Mouse (Mus musculus): ENCODE data around the gene Ankrd13a. TPM values are rescaled to one million over a fixed set of nuclear protein-coding genes. Genes with fewer than 3 reads are reported as not detected.
A peak's percentile ranks its signal among the peaks of the same experiment; 100 is the strongest.

Ankrd13a gene
- polyA plus RNA-seq (2016; fragmentation: Nextera tagmentation; extraction: Ambion mirVana), result 44.4 and 48.1 TPM in 2 replicates

DNA sequence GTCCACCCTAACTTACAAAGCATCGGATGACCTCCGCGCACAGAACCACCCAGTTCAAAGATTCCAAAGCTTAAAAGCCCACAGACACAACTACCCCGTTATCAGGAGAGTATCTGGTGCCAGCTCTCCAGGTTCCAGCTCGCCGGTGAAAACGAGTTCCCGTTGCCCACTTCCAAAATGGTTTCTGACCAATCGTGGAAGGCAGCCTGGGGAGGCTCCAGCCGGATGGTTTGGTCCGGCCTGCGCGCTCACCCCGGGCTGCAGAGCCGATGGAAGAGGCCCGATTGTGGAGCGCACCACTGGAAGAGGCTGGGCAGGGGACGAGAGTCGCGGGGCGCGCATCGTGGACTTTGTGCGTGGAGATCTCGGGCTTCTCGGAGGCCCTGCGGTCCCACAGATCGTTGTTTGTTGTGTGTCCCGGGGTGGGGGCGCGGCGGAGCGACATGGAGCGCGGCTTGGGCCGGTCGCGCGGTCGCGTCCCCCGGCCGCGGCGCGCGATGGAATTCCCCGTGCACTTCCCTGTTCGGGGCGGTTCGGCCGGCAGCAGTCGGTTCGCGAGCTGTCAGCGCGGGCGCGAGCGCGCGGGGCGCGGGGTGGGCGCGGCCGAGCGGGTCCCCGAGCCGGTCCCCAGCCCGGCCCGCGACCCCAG is at the start of gene Ankrd13a:
Gene Ankrd13a, plus strand, starts transcription at position 275 of the 649 bp plus-strand sequence.
- peaks cover 47% of the 10 kb centered on the region for H3K4me1 ChIP-seq
- under 1% methylated on average over 73 of the region's 73 CpGs for WGBS
- H3K4me3 ChIP-seq, result peak within 1 kb of the TSS; percentile 82
- no peaks in the 10 kb centered on the region for H3K27me3 ChIP-seq (replicated peaks; ENCODE audit: low read depth, poor library complexity, severe bottlenecking)
- 0 out of 2 replicates have a peak, but pooled peaks cover 3% of the 10 kb centered on the region for H3K36me3 ChIP-seq (replicated peaks)
- peak; percentile 93 for DNase-seq (ENCODE audit: low spot score)
- no peaks in the 10 kb centered on the region for H3K9me3 ChIP-seq
- H3K27ac ChIP-seq (replicated peaks), result peak within 1 kb of the TSS; percentile 99

DNA sequence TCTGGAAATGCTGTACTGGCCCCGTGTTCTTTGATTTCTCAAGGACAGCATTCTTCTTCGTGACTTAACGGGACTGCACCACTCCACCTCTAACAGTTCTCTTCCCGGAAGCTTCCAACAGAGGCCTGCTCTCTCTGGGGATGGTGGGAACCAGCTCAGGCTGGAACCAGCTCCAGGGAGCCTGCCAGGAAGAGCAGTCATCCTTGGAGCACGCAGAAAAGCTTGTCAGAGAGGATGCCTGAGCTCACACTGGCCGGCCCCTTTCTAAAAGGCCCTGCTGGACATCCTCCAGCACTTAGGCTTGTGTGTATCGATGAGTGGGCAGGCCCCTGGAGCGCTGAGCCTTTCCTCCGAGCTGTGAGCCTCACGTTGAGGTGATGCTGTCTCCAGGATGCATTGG is 46.3 kb upstream of the Ankrd13a start:
- DNase-seq (ENCODE audit: low spot score), result no peak
- Histone ChIP-seq H3K27ac (replicated peaks) (no peak overlapping the region), H3K36me3 (replicated peaks) (peaks cover 84% of the 10 kb centered on the region)

DNA sequence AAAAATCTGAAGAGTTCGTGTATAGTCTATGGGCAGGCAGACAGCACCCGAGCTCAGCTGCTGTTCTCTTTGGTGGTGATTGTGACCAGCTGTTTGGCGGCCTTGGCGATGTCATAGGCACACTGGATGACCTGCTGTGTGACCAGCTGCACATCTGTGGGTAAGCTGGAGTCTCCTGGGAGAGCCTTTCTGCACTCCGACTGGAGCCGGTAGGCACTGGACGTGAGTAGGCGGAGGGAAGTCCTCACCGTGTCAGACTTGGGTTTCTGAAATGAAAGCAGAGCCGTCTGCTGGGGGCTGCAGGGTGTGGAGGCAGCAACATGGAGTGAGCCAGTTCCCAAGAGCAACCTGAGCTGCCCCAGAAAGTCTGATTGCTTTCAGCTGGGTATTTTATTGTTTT is 44.3 kb upstream of the Ankrd13a start:
- peaks cover 23% of the 10 kb centered on the region for H3K4me1 ChIP-seq
- peaks cover 86% of the 10 kb centered on the region for H3K36me3 ChIP-seq (replicated peaks)
- peak; percentile 68 for DNase-seq (ENCODE audit: low spot score)
- H3K27me3 ChIP-seq (replicated peaks; ENCODE audit: low read depth, poor library complexity, severe bottlenecking), result no peaks in the 10 kb centered on the region
- H3K9me3 ChIP-seq, result no peaks in the 10 kb centered on the region
- no peak overlapping the region for H3K4me3 ChIP-seq
- 54% methylated on average over 10 of the region's 10 CpGs for WGBS
- H3K27ac ChIP-seq (replicated peaks), result no peak overlapping the region

More for the DNA sequence above, 46.3 kb upstream of the Ankrd13a start:
- Histone ChIP-seq H3K9me3 (peaks cover 3% of the 10 kb centered on the region; the same call in 1 of the 2 replicates), H3K27me3 (replicated peaks; ENCODE audit: low read depth, poor library complexity, severe bottlenecking) (no peaks in the 10 kb centered on the region), H3K4me1 (peaks cover 25% of the 10 kb centered on the region), H3K4me3 (no peak overlapping the region)
- 87% methylated on average over 10 of the region's 10 CpGs for WGBS

DNA sequence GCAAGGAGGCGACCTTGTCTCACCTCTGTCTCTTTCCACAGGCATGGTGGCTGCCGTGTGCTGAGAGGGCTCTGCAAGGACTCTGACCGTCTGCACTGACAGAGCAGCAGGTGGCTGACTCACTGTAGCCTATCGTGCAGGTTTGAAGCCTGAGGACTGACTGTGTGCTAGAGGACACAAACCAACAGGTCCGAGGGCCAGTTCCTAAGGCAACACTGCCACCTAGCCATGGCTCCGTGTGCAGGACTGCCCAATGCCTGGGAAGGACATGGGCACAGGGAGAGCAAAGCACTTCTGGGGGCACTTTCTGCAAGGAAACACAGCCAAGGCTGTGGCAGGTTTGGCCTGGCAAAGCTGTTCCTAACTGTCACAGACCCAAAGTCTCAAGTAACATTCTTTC is 43.0 kb upstream of the Ankrd13a start:
- Histone ChIP-seq H3K4me3 (no peak overlapping the region), H3K4me1 (peaks cover 20% of the 10 kb centered on the region), H3K36me3 (replicated peaks) (peaks cover 89% of the 10 kb centered on the region), H3K9me3 (no peaks in the 10 kb centered on the region), H3K27ac (replicated peaks) (no peak overlapping the region), H3K27me3 (replicated peaks; ENCODE audit: low read depth, poor library complexity, severe bottlenecking) (no peaks in the 10 kb centered on the region)
- WGBS, result 64% methylated on average over 6 of the region's 6 CpGs
- DNase-seq (ENCODE audit: low spot score), result no peak

DNA sequence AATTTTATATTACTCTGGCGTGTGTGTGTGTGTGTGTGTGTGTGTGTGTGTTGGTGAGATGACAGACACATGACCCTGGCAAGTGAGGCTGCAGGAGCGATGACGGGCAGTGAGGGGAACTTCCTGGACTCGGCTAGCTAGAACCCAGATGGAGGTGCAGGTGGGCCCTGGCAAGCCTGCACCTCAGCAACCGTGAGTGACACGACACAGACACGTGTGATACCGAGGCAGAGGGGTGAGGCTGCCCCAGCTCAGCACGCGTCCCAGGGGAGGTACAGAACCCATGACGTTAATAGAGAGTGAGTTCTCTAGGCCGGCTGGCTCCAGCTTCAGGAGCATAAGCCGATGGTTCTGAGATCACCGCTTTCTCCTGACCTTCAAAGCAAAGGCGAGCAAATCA is 42.5 kb upstream of the Ankrd13a start:
- Histone ChIP-seq H3K27me3 (replicated peaks; ENCODE audit: low read depth, poor library complexity, severe bottlenecking) (no peaks in the 10 kb centered on the region), H3K27ac (replicated peaks) (no peak overlapping the region), H3K4me3 (no peak overlapping the region), H3K36me3 (replicated peaks) (peaks cover 94% of the 10 kb centered on the region), H3K4me1 (peaks cover 20% of the 10 kb centered on the region), H3K9me3 (no peaks in the 10 kb centered on the region)
- no peak for DNase-seq (ENCODE audit: low spot score)
- WGBS, result 88% methylated on average over 15 of the region's 15 CpGs

DNA sequence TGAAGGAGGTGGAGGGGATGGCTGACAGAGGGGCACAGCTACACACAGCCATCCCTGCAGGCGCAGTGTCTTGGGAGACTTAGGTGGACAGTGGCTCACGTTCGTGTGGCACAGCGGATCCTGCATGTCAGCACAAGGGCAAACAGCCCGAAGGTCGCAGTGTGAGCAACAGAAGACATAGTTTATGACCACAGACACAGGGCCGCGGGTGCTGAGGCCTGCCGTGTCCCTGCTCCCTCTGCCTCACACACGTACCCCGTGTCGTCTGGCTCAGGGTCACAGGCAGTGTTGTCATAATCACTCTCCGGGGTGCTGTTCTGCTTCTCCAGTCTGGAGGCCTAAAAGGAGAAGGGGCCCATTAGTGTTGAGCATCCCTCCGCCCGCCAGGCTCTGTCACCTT is 40.9 kb upstream of the Ankrd13a start:
- no peak overlapping the region for H3K27ac ChIP-seq (replicated peaks)
- H3K27me3 ChIP-seq (replicated peaks; ENCODE audit: low read depth, poor library complexity, severe bottlenecking), result no peaks in the 10 kb centered on the region
- peaks cover 24% of the 10 kb centered on the region for H3K4me1 ChIP-seq
- no peak for DNase-seq (ENCODE audit: low spot score)
- no peak overlapping the region for H3K4me3 ChIP-seq
- 93% methylated on average over 15 of the region's 15 CpGs for WGBS
- no peaks in the 10 kb centered on the region for H3K9me3 ChIP-seq
- peaks cover 95% of the 10 kb centered on the region for H3K36me3 ChIP-seq (replicated peaks)

DNA sequence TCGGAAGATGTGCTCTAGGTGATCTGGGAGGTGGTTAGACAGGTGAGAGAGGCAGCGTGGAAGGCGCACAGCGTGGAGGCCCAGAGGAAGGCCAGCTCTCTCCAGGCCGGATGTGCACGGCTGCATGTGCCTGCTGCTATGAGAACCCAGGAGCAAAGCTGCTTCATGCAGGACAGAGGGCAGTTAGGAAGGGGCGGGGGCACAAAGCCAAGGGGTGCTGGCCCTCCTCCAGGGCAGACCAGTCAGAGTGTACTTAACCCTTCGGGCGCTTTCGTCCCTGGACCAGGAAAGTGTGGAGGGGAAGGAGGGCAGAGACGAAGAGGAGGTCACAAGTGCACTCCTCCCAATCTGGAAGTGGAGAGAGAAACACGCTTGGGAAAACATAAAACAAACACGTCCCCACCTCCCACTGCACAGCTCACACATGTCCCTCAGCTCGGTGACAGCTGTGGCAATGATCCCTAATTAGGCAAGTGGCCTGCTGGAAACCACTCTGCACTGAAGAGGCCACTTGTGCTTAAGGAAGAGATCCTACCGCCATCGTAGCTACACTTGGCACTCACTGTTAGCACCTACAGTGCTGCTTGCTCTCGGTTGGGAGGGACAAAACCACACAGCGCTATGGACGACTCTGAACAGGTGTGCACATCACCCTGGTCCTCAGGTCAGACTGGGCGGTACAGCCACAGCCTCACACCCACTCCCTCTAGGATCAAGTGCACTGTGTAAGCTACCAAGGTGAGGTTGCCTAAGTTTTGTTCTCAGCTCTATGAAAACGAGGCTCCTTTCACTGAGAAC is 37.2 kb upstream of the Ankrd13a start:
- no peak overlapping the region for H3K4me3 ChIP-seq
- H3K27ac ChIP-seq (replicated peaks), result no peak overlapping the region
- DNase-seq (ENCODE audit: low spot score), result no peak
- H3K9me3 ChIP-seq, result no peaks in the 10 kb centered on the region
- H3K36me3 ChIP-seq (replicated peaks), result peaks cover 90% of the 10 kb centered on the region
- no peaks in the 10 kb centered on the region for H3K27me3 ChIP-seq (replicated peaks; ENCODE audit: low read depth, poor library complexity, severe bottlenecking)
- 87% methylated on average over 21 of the region's 21 CpGs for WGBS
- peaks cover 11% of the 10 kb centered on the region for H3K4me1 ChIP-seq

DNA sequence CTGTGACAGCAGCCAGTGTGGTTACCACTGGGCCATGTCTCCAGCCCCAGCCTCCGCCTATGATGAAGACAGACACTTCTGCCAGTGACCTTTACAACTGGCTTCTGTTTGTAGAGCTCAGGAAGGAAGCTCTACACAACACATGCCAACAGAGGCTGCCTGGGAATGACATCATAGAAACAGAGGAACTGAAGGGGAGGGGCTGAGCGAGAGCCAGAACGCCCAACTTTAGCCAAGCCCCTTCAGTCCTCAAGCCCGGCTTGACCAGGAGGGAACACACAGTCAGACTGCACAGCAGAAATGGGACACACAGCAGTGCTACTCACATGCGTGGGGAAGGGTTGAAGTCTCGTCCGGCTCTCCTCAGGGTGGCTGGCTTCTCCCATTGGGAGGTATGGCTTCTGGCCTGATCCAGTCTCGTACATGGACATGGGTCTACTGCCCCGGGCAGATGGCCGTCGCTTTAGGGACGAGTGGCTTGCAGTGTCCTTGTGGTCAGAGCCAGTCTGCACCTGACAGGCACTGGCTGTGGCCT is 35.7 kb upstream of the Ankrd13a start:
- peak; percentile 32 for DNase-seq (ENCODE audit: low spot score)
- Histone ChIP-seq H3K27ac (replicated peaks) (0 out of 2 replicates have a peak overlapping the region, but pooled peaks have one; percentile 1), H3K27me3 (replicated peaks; ENCODE audit: low read depth, poor library complexity, severe bottlenecking) (no peaks in the 10 kb centered on the region), H3K4me1 (peaks cover 11% of the 10 kb centered on the region), H3K4me3 (no peak overlapping the region), H3K36me3 (replicated peaks) (peaks cover 92% of the 10 kb centered on the region), H3K9me3 (no peaks in the 10 kb centered on the region)
- WGBS, result 85% methylated on average over 12 of the region's 12 CpGs

DNA sequence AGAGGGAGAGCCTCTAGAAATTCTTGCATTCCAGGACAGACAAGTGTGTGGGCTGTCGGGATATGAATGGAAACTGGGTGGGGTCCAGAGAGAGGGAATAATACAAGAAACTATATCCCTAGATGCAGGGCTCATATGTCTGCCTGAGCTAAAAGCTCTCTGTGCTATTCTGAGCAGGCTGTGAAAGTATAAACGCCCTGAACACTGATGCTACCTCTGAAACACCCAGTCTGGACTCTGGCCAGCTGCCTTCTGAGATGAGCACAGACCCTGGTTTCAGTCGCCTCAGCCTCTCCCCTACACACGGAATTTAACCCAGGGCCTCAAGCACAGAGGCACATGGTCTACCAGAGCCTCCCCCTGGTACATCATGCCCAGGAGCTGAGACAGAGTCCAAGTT is 33.9 kb upstream of the Ankrd13a start:
- Histone ChIP-seq H3K36me3 (replicated peaks) (peaks cover 94% of the 10 kb centered on the region), H3K27me3 (replicated peaks; ENCODE audit: low read depth, poor library complexity, severe bottlenecking) (no peaks in the 10 kb centered on the region), H3K4me1 (peaks cover 11% of the 10 kb centered on the region), H3K4me3 (no peak overlapping the region), H3K27ac (replicated peaks) (no peak overlapping the region), H3K9me3 (no peaks in the 10 kb centered on the region)
- WGBS, result 80% methylated on average over 4 of the region's 4 CpGs
- DNase-seq (ENCODE audit: low spot score), result no peak

DNA sequence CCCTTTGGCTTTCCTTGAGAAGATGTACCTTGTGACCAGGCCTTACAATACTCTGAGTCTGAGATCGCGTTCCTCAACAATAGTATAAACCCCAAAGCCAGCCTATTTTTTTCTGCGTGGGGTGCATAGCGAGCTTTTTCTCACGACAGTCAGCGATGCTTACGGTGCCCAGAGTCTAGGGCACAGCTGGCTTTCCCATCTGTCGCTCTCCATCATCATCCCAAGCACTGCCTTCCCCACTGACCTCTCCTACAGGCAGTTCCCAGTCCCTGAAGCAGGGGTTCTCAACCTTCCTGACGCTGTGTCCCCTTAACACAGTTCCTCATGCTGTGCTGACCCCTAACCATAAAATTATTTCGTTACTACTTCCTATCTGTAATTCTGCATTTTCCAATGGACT is 31.9 kb upstream of the Ankrd13a start:
- 96% methylated on average over 10 of the region's 10 CpGs for WGBS
- no peak overlapping the region for H3K4me3 ChIP-seq
- H3K27ac ChIP-seq (replicated peaks), result no peak overlapping the region
- H3K4me1 ChIP-seq, result peaks cover 11% of the 10 kb centered on the region
- H3K27me3 ChIP-seq (replicated peaks; ENCODE audit: low read depth, poor library complexity, severe bottlenecking), result no peaks in the 10 kb centered on the region
- H3K36me3 ChIP-seq (replicated peaks), result peaks cover 92% of the 10 kb centered on the region
- DNase-seq (ENCODE audit: low spot score), result no peak
- H3K9me3 ChIP-seq, result no peaks in the 10 kb centered on the region

DNA sequence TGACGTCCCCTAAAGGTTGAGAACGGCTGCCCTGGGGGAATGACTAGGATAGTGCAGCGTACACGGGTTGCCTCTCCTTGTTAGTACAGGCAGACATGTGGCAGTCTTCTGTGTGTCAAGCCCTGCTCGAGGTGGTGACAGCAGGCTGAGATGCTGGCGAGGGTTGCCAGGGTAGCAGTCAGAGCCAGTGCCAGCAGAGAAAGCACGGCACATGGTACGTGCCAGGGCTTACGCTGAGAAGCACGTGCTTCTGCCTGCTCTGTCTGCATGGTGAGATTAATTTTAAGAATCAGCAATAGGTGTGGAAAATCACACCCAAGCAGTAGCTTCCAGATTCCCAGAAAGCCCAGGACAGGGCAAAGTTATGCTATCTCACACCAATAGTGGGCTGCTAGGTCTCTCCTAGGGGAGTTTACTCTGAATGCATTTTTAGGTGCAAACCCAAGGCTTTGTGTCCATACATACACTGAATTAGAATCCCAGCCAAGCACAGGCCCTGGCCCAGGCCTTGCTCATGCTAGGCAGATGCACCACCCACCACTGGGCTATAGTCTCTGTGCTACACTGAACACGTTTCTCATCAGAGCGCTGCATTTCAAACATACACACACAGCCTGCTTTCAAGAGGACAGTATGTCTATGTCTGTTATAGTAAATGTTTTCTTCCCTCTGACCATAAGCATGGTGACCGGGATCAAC is 31.3 kb upstream of the Ankrd13a start:
- H3K36me3 ChIP-seq (replicated peaks), result peaks cover 92% of the 10 kb centered on the region

DNA sequence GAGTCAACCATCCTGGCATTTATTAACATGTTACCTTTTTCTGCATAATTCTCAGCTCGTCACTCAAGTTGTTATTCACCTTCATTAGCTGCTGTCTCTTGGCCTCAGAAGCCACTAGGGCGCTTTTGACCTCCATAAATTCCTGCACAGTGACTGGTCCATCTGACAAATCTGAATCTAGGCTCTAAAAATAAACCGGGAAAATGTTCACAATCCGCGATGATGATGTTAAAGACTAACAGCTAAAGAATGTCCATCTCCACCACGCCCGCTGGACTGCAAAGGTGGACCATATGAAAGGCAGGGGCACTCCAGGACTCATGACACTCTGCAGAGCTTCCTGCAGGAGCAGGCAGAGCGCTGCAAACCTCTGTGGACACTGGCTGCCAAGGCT is 30.8 kb upstream of the Ankrd13a start:
- 94% methylated on average over 8 of the region's 8 CpGs for WGBS
- no peak for DNase-seq (ENCODE audit: low spot score)
- H3K27ac ChIP-seq (replicated peaks), result no peak overlapping the region
- peaks cover 92% of the 10 kb centered on the region for H3K36me3 ChIP-seq (replicated peaks)
- no peaks in the 10 kb centered on the region for H3K9me3 ChIP-seq
- no peaks in the 10 kb centered on the region for H3K27me3 ChIP-seq (replicated peaks; ENCODE audit: low read depth, poor library complexity, severe bottlenecking)
- peaks cover 6% of the 10 kb centered on the region for H3K4me1 ChIP-seq
- H3K4me3 ChIP-seq, result no peak overlapping the region

More for the DNA sequence above, 31.3 kb upstream of the Ankrd13a start:
- Histone ChIP-seq H3K4me1 (peaks cover 11% of the 10 kb centered on the region), H3K4me3 (no peak overlapping the region), H3K9me3 (no peaks in the 10 kb centered on the region), H3K27ac (replicated peaks) (no peak overlapping the region), H3K27me3 (replicated peaks; ENCODE audit: low read depth, poor library complexity, severe bottlenecking) (no peaks in the 10 kb centered on the region)
- no peak for DNase-seq (ENCODE audit: low spot score)
- WGBS, result 92% methylated on average over 13 of the region's 13 CpGs

Measured in embryonic facial prominence, embryonic 10.5 days (tissue).